Mouse (Mus musculus): ENCODE data around the gene Gm13278. TPM values are rescaled to one million over a fixed set of nuclear protein-coding genes. Genes with fewer than 3 reads are reported as not detected.
"Not testable (repeated sequence)": the region's sequence is repeated elsewhere in the genome, so short reads cannot be mapped to it uniquely, and the experiment has no call there.

Gm13278 gene
- polyA plus RNA-seq, 1 experiment from 2014 or later, result not detected

- H3K27me3 ChIP-seq (ENCODE audit: insufficient read depth, low read length); DNase-seq (ENCODE audit: low spot score); H3K9ac ChIP-seq (ENCODE audit: low read depth, low read length); H3K36me3 ChIP-seq (ENCODE audit: insufficient read depth, low read length); ATAC-seq (replicated peaks; ENCODE audit: low FRiP score, low read depth); H3K4me3 ChIP-seq (replicated peaks; ENCODE audit: low read depth, low read length); H3K9me3 ChIP-seq (replicated peaks; ENCODE audit: low read length); H3K27ac ChIP-seq; H3K4me2 ChIP-seq (ENCODE audit: low read length); H3K4me1 ChIP-seq (replicated peaks; ENCODE audit: insufficient read depth, low read length): not testable (repeated sequence)
- 0% methylated on average over 2 of the region's 28 CpGs for WGBS
- TF ChIP-seq CTCF (IDR thresholded peaks at IDR 0.05; ENCODE audit: low read depth), result peak; percentile 58
Measured at GRCm38 (mm10) chr4:88788402-88788801, 2.9 kb upstream of the Gm13278 start, which contains the start of gene Gm13277. Gm13277 (plus strand) TSS chr4:88788632.

GRCm38 (mm10) chr4:88793936-88794675, 2.8 kb downstream of the Gm13278 start, which contains the start of gene Gm13275:
Gm13275 (plus strand) TSS chr4:88794487.
- DNase-seq (ENCODE audit: low spot score); H3K9me3 ChIP-seq (replicated peaks; ENCODE audit: low read length); H3K9ac ChIP-seq (ENCODE audit: low read depth, low read length); H3K4me3 ChIP-seq (replicated peaks; ENCODE audit: low read depth, low read length); H3K27ac ChIP-seq; ATAC-seq (replicated peaks; ENCODE audit: low FRiP score, low read depth); H3K36me3 ChIP-seq (ENCODE audit: insufficient read depth, low read length); H3K27me3 ChIP-seq (ENCODE audit: insufficient read depth, low read length); H3K4me2 ChIP-seq (ENCODE audit: low read length); H3K4me1 ChIP-seq (replicated peaks; ENCODE audit: insufficient read depth, low read length): not testable (repeated sequence)
- TF ChIP-seq CTCF (IDR thresholded peaks at IDR 0.05; ENCODE audit: low read depth), result peak; percentile 40; the same call in 1 of the 2 replicates
- WGBS, result 0% methylated on average over 10 of the region's 52 CpGs

- not testable (repeated sequence) for H3K36me3 ChIP-seq (ENCODE audit: insufficient read depth, low read length); DNase-seq (ENCODE audit: low spot score); H3K4me3 ChIP-seq (replicated peaks; ENCODE audit: low read depth, low read length); H3K9ac ChIP-seq (ENCODE audit: low read depth, low read length); H3K4me2 ChIP-seq (ENCODE audit: low read length); H3K27me3 ChIP-seq (ENCODE audit: insufficient read depth, low read length); ATAC-seq (replicated peaks; ENCODE audit: low FRiP score, low read depth); H3K27ac ChIP-seq; H3K9me3 ChIP-seq (replicated peaks; ENCODE audit: low read length); H3K4me1 ChIP-seq (replicated peaks; ENCODE audit: insufficient read depth, low read length)
- WGBS, result no CpG with 5 or more reads among the region's 28 CpGs
Measured at GRCm38 (mm10) chr4:88797097-88797496, 5.7 kb downstream of the Gm13278 start, which contains the start of gene Gm13279. Gm13279 (plus strand) TSS chr4:88797397.

GRCm38 (mm10) chr4:88799365-88799764, 8.0 kb downstream of the Gm13278 start, which contains the start of gene Gm13285:
Gm13285 (plus strand) TSS chr4:88799665.
- H3K36me3 ChIP-seq (ENCODE audit: insufficient read depth, low read length); ATAC-seq (replicated peaks; ENCODE audit: low FRiP score, low read depth); H3K4me3 ChIP-seq (replicated peaks; ENCODE audit: low read depth, low read length); H3K4me2 ChIP-seq (ENCODE audit: low read length); H3K9ac ChIP-seq (ENCODE audit: low read depth, low read length); H3K9me3 ChIP-seq (replicated peaks; ENCODE audit: low read length); H3K27me3 ChIP-seq (ENCODE audit: insufficient read depth, low read length); H3K4me1 ChIP-seq (replicated peaks; ENCODE audit: insufficient read depth, low read length); H3K27ac ChIP-seq; DNase-seq (ENCODE audit: low spot score): not testable (repeated sequence)
- WGBS, result 8% methylated on average over 5 of the region's 7 CpGs

GRCm38 (mm10) chr4:88802954-88803353, 11.6 kb downstream of the Gm13278 start, which contains the start of gene Gm13287:
Gm13287 (plus strand) TSS chr4:88803254.
- WGBS, result no CpG with 5 or more reads among the region's 29 CpGs
- H3K9me3 ChIP-seq (replicated peaks; ENCODE audit: low read length); H3K4me3 ChIP-seq (replicated peaks; ENCODE audit: low read depth, low read length); ATAC-seq (replicated peaks; ENCODE audit: low FRiP score, low read depth); H3K27ac ChIP-seq; DNase-seq (ENCODE audit: low spot score); H3K27me3 ChIP-seq (ENCODE audit: insufficient read depth, low read length); H3K9ac ChIP-seq (ENCODE audit: low read depth, low read length); H3K4me2 ChIP-seq (ENCODE audit: low read length); H3K4me1 ChIP-seq (replicated peaks; ENCODE audit: insufficient read depth, low read length); H3K36me3 ChIP-seq (ENCODE audit: insufficient read depth, low read length): not testable (repeated sequence)

GRCm38 (mm10) chr4:88805231-88805630, 13.9 kb downstream of the Gm13278 start, which contains the start of gene Gm13288:
Gm13288 (plus strand) TSS chr4:88805531.
- H3K36me3 ChIP-seq (ENCODE audit: insufficient read depth, low read length); H3K27ac ChIP-seq; H3K4me2 ChIP-seq (ENCODE audit: low read length); ATAC-seq (replicated peaks; ENCODE audit: low FRiP score, low read depth); DNase-seq (ENCODE audit: low spot score); H3K27me3 ChIP-seq (ENCODE audit: insufficient read depth, low read length); H3K4me3 ChIP-seq (replicated peaks; ENCODE audit: low read depth, low read length); H3K9ac ChIP-seq (ENCODE audit: low read depth, low read length); H3K9me3 ChIP-seq (replicated peaks; ENCODE audit: low read length); H3K4me1 ChIP-seq (replicated peaks; ENCODE audit: insufficient read depth, low read length): not testable (repeated sequence)
- no CpG with 5 or more reads among the region's 8 CpGs for WGBS

All from kidney, postnatal 0 days (tissue).